Mouse (Mus musculus): ENCODE data around the gene Olfr10. TPM values are rescaled to one million over a fixed set of nuclear protein-coding genes. Genes with fewer than 3 reads are reported as not detected.

Olfr10 gene
- polyA plus RNA-seq, 1 experiment from 2014 or later, result not detected

Other genes starting within 250 kb of the Olfr10 start
- 0.09 TPM in 1 of 2 replicates, not detected in the other for gene Tgtp2, start 240.5 kb upstream of the Olfr10 start, polyA plus RNA-seq (2015; fragmentation: Nextera tagmentation; extraction: Ambion mirVana)
- 0.81 TPM in 2 replicates for gene Ifi47, start 228.2 kb upstream of the Olfr10 start, polyA plus RNA-seq (2015; fragmentation: Nextera tagmentation; extraction: Ambion mirVana)
- gene Olfr1396, start 189.9 kb upstream of the Olfr10 start, polyA plus RNA-seq (2015; fragmentation: Nextera tagmentation; extraction: Ambion mirVana), result not detected in 2 replicates
- not detected in 2 replicates for gene Olfr1395, start 162.5 kb upstream of the Olfr10 start, polyA plus RNA-seq (2015; fragmentation: Nextera tagmentation; extraction: Ambion mirVana)
- gene Olfr1394, start 150.4 kb upstream of the Olfr10 start, polyA plus RNA-seq (2015; fragmentation: Nextera tagmentation; extraction: Ambion mirVana), result not detected in 2 replicates
- 0.27 and 0.65 TPM in 2 replicates for gene Btnl9, start 117.6 kb upstream of the Olfr10 start, polyA plus RNA-seq (2015; fragmentation: Nextera tagmentation; extraction: Ambion mirVana)
- gene Zfp62, start 101.4 kb upstream of the Olfr10 start, polyA plus RNA-seq (2015; fragmentation: Nextera tagmentation; extraction: Ambion mirVana), result 35.3 and 38.0 TPM in 2 replicates
- gene Mgat1, start 60.5 kb upstream of the Olfr10 start, polyA plus RNA-seq (2015; fragmentation: Nextera tagmentation; extraction: Ambion mirVana), result 34.5 and 38.2 TPM in 2 replicates
- gene Olfr1393, start 26.4 kb upstream of the Olfr10 start, polyA plus RNA-seq (2015; fragmentation: Nextera tagmentation; extraction: Ambion mirVana), result 0.08 TPM in 1 of 2 replicates, not detected in the other
- gene Olfr1392, start 19.5 kb upstream of the Olfr10 start, polyA plus RNA-seq (2015; fragmentation: Nextera tagmentation; extraction: Ambion mirVana), result 0.13 TPM in 1 of 2 replicates, not detected in the other
- gene Olfr1391, start 18.0 kb downstream of the Olfr10 start, polyA plus RNA-seq (2015; fragmentation: Nextera tagmentation; extraction: Ambion mirVana), result not detected in 2 replicates
- not detected in 2 replicates for gene Olfr1390, start 30.4 kb downstream of the Olfr10 start, polyA plus RNA-seq (2015; fragmentation: Nextera tagmentation; extraction: Ambion mirVana)
- not detected in 2 replicates for gene Olfr1389, start 118.3 kb downstream of the Olfr10 start, polyA plus RNA-seq (2015; fragmentation: Nextera tagmentation; extraction: Ambion mirVana)
- gene Olfr1388, start 131.9 kb downstream of the Olfr10 start, polyA plus RNA-seq (2015; fragmentation: Nextera tagmentation; extraction: Ambion mirVana), result 0.09 and 0.10 TPM in 2 replicates
- gene Olfr1387, start 150.6 kb downstream of the Olfr10 start, polyA plus RNA-seq (2015; fragmentation: Nextera tagmentation; extraction: Ambion mirVana), result not detected in 2 replicates
- gene Olfr1386, start 160.3 kb downstream of the Olfr10 start, polyA plus RNA-seq (2015; fragmentation: Nextera tagmentation; extraction: Ambion mirVana), result not detected in 2 replicates
- not detected in 2 replicates for gene Olfr1385, start 184.3 kb downstream of the Olfr10 start, polyA plus RNA-seq (2015; fragmentation: Nextera tagmentation; extraction: Ambion mirVana)
- gene Olfr1384, start 202.0 kb downstream of the Olfr10 start, polyA plus RNA-seq (2015; fragmentation: Nextera tagmentation; extraction: Ambion mirVana), result not detected in 2 replicates
- not detected in 2 replicates for gene Olfr1383, start 214.9 kb downstream of the Olfr10 start, polyA plus RNA-seq (2015; fragmentation: Nextera tagmentation; extraction: Ambion mirVana)
- gene Olfr1382, start 223.5 kb downstream of the Olfr10 start, polyA plus RNA-seq (2015; fragmentation: Nextera tagmentation; extraction: Ambion mirVana), result not detected in 2 replicates
- gene Olfr1381, start 238.7 kb downstream of the Olfr10 start, polyA plus RNA-seq (2015; fragmentation: Nextera tagmentation; extraction: Ambion mirVana), result not detected in 2 replicates